Mouse (Mus musculus) bone marrow, adult 2 months (tissue): ENCODE results near the gene Myadml2.

Source experiments
- CTCF ChIP-seq: fragments of 200-500 bp; IDR thresholded peaks from 2 replicates; pipeline ENCODE4 v1.5.1; 2011; ENCODE audit warnings: low read length, control low read depth; ENCODE audit not compliant: control insufficient read depth, insufficient read depth
- POLR2A ChIP-seq: fragments of 200-500 bp; IDR thresholded peaks from 2 replicates; pipeline ENCODE4 v1.6.1; 2011; ENCODE audit warnings: low read depth, mild to moderate bottlenecking, control low read depth, low read length, borderline replicate concordance; ENCODE audit not compliant: control insufficient read depth

- TF ChIP-seq POLR2A, result no peak
- no peak for TF ChIP-seq CTCF
Observed at GRCm38 (mm10) chr11:120665406-120665805, 17.4 kb upstream of the Myadml2 start.
